Mouse (Mus musculus): ENCODE data around the gene Tox4. TPM values are rescaled to one million over a fixed set of nuclear protein-coding genes. Genes with fewer than 3 reads are reported as not detected.
"Not testable (repeated sequence)": the region's sequence is repeated elsewhere in the genome, so short reads cannot be mapped to it uniquely, and the experiment has no call there.

The Tox4 gene
- polyA plus RNA-seq (2015; fragmentation: Nextera tagmentation; extraction: Ambion mirVana): 45.0 and 46.0 TPM in 2 replicates

DNA sequence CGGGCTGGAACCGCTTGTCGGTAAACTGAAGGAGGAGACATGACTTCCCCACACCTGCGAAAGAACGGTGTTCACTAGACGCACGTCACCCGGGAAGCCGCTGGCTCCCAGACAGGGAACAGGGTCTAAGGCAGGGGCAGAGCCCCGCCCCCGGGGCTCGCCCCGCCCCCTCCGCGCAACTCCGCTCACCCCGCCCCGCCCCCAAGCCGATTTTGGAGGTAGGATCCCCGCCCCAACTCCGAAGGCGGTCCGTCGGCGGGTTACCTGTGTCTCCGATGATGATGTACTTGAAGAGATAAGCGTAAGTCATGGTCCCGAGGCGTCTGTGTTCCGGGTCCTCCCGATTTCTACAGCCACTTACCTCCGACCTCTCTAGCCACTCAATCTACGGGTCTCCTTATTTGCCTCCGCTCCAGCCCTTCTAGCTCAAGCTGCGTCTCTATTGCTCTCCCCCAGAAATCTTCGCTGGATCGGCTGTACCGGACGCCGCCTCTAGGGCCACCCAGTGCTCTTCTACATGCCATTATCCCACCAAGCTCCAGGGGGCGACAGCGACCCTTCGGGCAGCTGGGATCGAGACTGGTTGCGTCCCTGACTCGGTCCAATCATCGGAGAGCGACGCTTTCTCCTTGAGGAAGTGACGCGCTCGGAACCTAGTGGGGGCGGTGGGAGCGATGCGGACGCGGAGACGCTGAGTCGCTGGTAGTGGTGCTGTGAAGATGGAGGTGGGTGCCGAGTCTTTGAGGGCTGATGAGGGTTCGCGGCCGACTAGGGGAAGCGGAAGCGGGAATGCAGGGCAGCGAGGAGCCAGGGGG lies at the start of gene Tox4, which contains the start of gene Rab2b:
Tox4 (plus strand) TSS at position 215 of the 815 bp plus-strand sequence.
Rab2b (minus strand) TSS at position 614 of the 815 bp plus-strand sequence.
- peak; percentile 100 for DNase-seq (ENCODE audit: low spot score)

DNA sequence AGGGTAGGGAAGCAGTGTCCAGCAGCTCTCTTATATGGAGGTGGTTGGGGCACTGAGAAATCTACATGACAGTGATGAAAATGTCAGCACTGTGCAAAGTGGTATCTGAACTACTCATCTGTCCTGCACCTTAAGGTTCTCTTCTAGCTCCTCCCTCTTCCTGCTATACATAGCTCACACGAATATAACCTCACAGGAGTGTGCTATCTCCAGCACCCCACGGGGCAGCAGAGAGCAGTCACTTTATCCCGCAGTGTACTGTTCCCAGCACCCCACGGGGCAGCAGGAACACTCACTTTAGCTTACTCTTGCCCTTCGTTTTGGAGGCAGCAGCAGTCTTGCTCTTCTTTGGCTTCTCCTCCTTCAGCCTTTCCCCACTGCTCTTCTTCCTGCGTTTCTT lies 46.7 kb upstream of the Tox4 start:
- DNase-seq (ENCODE audit: low spot score): no peak

DNA sequence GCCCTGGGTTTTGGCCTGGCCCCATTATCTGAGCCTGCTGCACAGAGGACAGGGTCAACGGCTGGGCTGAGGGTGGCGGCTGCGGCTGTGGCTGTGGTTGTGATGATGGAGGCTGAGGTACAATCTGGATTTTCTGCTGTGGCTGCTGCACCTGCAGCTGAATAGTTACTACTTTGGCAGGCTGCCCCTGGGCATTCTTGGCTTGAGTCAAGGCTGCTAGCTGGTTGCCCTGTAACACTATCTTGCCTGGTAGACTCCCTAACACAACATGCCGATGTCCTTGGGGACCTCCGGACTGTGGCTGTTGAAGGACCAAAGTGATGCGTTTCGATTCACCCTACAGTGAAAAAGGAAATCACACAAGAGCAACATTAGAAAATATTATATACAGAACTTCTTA lies 43.8 kb upstream of the Tox4 start:
- no peak for DNase-seq (ENCODE audit: low spot score)

DNA sequence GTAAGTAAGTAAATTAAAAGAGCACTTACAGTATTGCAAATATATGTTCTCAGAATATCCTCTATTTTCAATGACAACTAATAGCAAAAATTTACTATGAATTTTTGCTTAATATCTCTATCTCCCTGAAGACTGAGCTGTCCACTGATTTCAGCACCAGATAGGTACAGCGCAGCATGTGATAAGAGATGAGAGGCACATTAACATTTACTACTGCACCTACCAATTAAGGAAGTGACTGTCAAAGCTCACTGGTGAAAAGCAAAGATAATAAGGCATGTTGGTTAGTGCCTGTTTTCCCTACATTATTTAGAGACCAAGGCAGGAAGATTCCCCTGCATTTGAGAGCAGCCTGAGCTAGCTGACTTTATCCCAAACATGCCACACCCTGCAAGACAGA lies 42.7 kb upstream of the Tox4 start:
- no peak for DNase-seq (ENCODE audit: low spot score)

DNA sequence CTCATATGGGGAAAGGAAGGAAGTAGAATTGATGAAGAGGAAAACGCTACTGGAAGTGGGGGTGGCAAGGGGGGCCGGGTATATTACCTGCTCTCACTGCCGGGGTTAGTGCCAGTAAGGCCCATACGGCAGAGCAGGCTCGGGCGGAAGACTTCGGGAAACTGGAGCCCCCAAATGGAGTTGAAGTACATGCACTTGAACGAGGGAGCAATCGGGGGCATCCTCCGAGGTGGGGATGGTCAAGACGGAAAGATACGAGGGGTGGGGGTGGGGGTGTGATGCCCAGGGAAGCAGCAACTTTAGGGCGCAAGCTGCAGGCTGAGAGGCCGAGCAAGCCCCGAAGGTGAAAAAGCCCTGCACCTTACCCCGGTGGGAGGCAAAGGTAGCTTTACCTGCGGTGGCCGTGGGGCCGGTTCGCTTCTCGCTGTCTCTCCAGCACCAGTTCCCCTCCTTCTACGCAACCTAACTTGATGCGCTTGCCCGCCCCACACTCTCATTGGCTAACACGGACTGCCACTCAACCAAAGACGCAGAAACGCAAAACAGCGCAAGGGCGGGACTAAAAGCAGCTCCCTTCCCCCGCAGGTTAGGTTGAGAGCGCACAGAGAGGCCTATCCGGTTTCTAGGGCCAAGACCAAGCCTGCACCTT lies 34.8 kb upstream of the Tox4 start:
- DNase-seq (ENCODE audit: low spot score): peak; percentile 99

DNA sequence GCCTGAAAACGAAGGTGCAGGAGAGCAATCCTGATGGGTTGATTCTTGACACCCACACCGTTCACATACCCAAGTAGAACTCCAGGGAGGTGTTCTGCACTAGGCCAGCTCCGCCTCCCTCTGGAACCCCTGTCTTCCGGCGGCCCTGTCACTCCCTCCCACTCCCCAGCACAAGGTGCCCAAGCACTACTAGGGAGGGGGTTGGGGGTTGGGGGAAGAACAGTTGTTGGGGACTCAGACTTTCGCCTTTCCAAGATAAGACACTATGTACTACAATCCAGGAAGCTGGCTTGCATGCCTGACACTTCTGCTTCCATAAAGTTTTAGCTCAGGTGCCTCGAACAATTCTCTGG lies 34.3 kb upstream of the Tox4 start:
- no peak for DNase-seq (ENCODE audit: low spot score)

DNA sequence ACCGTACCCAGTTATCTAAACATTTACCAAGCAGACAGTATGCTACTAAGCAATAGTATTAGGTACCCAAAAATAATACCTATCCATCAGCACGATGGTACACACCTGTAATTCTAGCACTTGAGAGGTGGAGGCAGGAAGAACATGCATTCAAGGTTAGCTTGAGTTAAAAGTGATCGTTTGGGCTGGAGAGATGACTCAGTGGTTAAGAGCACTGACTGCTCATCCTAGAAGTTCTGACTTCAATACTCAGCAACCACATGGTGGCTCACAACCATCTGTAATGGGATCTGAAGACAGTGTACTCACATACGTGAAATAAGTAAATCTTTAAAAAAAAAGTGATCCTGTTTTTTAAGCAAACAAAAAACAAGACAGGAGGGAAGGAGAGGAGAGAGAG lies 32.8 kb upstream of the Tox4 start:
- DNase-seq (ENCODE audit: low spot score): no peak

DNA sequence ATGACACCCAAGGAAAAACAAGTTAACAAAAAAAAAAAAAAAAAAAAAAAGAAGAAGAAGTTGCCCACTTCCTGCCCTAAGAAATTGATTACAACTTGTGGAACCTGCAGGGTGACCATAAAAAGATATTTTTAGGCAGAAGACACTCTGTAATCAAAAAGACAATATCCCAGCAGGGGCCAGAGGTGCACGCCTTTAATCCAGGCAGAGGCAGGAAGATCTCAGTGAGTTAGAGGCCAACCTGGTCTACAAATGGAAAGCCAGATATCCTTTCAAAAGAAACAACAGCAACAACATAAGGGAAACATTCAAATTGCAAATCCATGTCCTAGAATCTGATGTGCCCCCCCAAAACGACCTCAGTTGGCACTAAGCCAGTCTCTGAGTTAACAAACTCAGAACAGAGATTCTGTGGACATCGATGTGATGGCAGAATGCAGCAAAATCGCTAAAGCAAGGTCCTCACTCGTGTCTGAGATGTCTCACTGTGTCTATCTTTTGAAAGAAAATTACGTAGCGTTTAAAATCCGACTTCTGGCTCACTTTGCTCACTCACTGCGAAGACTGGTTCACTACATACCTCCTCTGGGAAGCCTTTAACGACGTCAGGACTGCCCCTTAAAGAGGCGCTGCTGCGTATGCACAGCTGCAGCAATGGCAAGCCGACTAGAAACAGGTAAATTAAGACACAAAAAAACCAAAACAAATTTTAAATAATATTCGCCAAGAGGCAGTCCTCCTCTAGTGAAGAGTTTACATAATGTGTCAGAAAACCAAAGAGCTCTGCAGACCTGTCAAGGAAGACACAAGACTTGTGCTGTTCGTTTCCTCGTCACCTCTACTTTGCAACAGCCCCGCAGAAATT lies 22.4 kb upstream of the Tox4 start:
- peak; percentile 43 for DNase-seq (ENCODE audit: low spot score)

DNA sequence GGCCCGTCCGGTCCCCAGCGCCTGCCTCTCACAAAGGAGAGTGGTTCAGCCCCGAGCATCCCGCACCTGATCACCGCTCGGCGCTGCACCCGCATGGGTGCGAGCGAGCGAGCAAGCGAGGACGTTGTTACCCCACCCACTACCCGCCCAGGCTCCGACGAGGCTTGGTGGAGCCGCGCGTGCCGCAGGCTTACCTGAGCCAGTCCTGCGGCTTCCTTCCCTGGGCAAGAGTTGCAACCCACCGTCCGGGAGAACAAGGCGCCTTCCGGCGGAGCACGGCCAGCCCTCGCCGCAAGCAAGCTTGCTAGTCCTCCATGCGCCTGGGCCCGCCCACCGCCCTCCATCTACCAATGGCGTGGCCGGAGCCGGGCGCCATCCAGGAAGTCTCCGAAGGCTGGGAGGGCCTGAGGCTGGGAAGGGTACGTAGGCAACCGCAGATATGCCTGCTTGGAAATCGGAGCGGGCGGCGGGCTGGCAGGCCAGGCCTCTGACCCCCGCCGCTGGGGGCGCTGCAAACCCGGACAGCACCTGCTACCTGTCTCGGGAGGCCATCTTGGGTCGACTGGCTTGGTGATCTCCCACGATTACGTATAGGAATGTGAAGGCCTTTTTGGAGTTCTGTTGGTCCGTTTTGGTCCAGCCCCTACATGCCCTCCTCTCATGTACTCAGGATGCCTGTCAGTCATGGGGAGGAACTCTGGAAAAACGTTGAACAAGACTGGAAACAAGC lies 21.3 kb upstream of the Tox4 start, which contains the start of gene Chd8:
Chd8 (minus strand) TSS at position 297 of the 730 bp plus-strand sequence.
- peak; percentile 99 for DNase-seq (ENCODE audit: low spot score)

DNA sequence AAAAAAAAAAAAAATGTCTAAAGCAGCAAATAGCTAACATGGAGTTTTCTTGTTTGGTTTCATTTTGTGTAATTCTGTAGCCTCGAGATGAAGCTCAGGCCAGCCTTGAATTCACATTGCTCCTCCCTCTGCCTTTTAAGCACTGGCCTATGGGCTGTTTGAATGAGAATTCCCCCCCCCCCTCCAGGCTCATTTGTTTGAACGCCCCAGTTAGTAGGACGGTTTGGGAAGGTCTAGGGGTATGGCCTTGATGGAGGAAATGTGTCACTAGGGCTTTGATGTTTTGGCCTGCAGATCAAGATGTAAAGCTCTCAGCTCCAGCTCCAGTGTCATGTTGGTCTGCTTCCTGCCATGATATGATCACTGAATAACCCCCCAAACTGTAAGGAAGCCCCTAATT lies 6.2 kb upstream of the Tox4 start:
- no peak for DNase-seq (ENCODE audit: low spot score)

DNA sequence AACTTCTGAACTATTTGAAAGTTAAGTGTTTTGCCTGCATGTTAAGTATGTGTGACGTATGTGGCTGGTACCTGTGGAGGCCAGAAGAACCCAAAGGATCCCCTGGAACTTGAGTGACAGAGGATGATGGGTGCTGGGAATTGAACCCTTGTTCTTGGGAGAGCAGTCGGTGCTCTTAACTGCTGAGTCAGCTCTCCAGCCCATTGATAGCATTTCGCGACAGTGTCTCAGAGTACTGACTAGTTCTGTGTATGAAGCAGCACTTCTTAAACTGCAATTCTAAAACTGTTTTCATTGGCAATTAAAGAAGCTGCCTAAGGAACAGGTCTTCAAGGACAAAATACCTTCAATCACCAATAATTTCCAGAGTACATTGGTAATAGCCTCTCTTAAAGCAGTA lies 1.7 kb upstream of the Tox4 start:
- DNase-seq (ENCODE audit: low spot score): no peak

DNA sequence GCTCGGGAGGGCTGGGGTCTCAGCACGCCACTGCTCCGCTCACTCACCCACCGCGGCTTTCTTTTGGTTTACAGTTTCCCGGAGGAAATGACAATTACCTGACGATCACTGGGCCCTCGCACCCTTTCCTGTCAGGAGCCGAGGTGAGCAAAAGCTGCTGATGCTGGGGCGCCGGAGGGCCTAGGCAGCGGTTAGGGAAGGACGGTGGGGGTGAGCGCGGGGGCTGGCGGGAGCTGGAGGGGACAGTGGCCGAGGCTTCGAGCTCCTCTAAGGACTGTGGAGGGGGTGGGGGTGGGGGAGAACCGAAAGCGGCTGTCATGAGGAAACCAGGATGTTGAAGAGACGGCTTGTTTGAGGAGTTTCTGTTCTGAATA lies 788 bp downstream of the Tox4 start:
- DNase-seq (ENCODE audit: low spot score): no peak

DNA sequence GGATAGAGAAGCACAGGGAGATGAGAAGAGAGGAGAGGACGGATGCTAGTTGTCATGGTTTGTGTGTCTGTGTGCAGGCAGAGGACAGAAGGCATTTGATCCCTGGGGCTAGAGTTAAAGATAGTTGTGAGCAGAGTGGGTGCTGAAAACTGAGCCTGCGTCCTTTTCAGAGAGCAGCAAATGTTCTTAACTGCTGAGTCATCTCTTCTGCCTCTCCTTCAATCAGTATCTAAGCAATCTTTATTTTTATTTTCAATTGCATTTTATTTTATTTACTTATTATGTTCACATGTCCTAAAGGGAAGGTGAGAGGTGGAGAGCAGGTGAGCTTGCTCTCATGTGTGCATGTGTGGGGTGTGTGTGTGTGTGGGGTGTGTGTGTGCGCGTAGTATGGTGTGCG lies 4.7 kb downstream of the Tox4 start:
- no peak for DNase-seq (ENCODE audit: low spot score)

DNA sequence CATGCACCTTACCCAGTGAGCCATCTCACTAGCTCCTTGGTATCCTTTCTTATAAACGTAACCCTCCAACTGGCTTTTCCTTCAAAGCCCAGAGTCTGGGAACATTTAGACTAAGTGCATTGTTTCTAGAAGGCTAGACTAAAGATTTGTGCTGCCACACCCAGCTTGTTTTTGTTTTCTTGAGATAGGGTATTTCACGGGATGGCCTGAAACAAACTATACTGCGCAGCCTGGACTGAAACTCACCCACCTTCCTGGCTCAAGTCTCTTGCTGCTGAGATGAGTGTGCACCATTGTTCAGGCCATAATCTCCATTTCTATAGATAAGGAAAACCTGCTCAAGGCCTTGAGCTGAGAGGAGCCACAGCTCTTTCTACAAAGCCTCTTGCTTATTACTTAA lies 5.2 kb downstream of the Tox4 start:
- no peak for DNase-seq (ENCODE audit: low spot score)

DNA sequence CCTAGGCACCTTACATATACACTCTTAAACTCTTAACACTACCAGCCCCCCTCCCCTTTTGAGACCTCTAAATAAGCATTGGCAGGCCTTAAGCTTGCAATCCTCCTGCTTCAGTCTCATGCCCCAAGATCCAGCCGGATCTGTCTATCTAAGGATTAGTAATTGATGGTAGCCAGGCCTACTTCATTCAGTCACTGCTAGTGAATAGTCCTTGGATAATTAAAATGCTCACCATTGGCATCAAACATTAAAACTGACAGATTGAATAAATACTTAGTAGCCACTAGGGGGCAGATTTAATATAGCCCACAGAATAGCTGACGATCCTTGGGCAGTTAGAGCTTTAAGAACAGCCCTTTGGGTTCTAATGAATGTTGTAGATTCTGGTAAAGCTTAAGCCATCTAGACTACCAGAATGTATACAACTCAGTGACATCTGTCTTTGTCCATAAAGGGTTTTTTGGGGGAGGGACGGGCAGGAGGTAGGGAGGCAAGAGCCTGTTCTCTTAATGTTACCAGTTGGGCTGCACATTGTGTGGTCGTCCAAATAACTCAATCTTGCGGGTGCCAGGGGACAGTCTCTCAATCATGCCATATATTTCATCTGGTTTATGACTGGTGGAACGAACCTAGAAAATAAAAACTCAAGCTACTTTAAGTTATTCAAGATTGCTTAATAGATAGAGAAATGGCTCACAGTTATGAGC lies 16.8 kb downstream of the Tox4 start:
- peak; percentile 27 for DNase-seq (ENCODE audit: low spot score)

DNA sequence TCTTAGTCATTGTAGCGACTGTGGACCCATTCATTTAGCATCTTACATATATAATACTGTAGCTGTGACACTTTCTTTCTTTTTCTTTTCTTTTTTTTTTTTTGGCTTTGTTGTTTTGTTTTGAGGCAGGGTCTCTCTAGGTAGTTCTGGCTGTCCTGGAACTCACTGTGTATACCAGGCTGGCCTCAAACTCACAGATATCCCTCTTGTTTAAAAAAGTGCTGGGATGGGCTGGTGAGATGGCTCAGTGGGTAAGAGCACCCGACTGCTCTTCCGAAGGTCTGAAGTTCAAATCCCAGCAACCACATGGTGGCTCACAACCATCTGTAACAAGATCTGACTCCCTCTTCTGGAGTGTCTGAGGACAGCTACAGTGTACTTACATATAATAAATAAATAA lies 24.6 kb downstream of the Tox4 start:
- DNase-seq (ENCODE audit: low spot score): not testable (repeated sequence)

DNA sequence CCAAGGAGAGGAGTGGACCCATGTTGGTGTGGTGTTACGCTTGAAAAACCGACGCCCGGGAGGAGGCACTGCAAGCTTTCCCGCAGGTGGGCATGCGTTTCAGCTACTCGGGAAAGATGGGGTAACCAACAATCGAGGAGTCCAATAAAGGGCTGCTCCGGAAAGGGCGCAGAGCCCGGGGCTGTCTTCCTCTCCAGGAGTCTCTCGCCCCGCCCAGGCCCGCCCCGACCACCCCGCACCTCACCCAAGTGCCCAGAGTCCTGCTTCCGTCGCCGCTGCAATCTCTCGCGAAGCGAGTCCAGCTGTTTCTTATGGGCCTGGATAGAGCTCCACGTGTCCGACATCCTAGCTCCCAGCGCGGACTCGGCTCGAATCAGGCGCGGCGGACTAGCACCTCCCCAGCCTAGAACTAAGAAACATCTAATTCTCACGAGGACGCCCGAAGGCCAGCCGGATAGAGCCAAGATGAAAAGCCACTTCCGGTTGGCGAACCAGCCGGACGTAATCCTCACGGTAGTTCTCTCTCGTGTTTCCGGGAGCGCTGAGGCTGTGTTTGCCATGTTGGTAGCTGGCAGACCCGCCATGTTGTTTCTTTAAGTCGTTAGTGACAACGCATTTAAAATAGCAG lies 25.8 kb downstream of the Tox4 start, which contains the start of gene Mettl3:
Mettl3 (minus strand) TSS at position 485 of the 628 bp plus-strand sequence.
- DNase-seq (ENCODE audit: low spot score): peak; percentile 93

DNA sequence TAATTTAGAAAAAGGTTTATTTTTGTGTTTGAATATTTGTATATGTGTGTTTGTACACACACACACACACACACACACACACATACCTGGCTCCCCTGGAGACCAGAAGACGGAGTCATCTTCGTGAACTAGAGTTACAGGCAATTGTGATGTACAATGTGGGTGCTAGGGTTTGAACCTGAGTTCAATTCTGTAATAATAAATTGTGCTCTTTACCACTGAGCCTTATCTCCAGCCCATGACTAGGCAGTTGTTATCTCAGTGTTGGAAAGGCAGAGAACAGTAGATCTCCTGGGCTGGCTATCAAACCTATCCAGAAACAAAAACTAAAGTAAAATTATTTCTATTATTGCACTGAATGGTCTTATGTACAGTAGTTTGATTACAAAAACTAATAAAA lies 27.2 kb downstream of the Tox4 start:
- DNase-seq (ENCODE audit: low spot score): no peak

DNA sequence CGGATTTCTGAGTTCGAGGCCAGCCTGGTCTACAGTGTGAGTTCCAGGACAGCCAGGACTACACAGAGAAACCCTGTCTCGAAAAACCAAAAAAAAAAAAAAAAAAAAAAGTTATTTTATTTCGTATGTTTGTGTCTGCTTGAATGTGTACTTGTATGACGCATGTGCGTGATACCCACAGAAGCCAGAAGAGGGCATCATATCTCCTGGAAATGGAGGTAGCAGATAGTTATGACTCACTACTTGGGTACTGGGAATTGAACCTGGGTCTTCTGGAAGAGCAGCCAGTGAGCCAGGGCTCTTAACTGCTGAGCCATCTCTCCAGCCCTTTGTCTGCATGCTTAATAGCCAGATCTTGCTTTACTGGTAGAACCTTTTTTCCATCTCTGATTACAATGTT lies 31.4 kb downstream of the Tox4 start:
- DNase-seq (ENCODE audit: low spot score): peak; percentile 18

DNA sequence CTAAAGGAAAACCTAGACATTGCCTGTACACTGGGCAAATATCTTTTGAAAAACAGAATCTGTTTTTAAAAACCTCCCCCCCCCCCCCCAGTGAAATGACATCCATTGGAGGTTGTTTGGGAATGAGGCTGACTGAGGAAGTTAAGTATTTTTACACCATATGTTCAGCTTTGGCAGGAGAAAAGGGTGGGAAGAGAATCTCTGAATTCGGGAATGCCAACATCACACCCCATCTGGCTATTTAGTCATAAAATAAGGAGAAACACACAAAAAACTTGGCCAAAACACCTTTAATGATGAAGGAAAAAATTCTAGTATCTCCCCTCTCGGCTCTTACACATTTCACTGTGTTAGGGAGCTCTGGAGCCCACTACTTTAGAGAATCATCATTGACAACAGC lies 32.0 kb downstream of the Tox4 start:
- DNase-seq (ENCODE audit: low spot score): no peak
